Mouse (Mus musculus): ENCODE data around the gene Shoc2.
"Not testable (repeated sequence)": the region's sequence is repeated elsewhere in the genome, so short reads cannot be mapped to it uniquely, and the experiment has no call there.

Gene Shoc2

DNA sequence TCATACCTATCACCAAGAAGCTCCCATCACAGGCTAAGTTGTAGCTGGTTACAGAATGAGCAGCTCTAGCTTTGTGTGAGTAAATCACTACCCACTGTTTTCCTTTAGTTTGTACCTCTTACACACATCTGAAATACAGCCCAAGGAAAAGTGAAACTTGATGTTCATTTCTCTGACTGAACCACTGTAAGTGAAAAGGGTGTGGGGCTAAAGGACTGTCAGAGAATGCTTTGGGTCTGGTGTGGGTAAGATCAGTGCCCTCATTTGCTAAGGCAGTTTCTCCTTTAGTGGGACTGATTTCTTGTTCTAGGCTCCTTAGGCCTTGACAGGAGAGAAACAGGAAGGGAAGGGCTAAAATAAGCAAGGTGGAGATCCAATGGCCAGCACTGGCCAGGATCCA is 10.1 kb upstream of the Shoc2 start:
- no peak for DNase-seq

DNA sequence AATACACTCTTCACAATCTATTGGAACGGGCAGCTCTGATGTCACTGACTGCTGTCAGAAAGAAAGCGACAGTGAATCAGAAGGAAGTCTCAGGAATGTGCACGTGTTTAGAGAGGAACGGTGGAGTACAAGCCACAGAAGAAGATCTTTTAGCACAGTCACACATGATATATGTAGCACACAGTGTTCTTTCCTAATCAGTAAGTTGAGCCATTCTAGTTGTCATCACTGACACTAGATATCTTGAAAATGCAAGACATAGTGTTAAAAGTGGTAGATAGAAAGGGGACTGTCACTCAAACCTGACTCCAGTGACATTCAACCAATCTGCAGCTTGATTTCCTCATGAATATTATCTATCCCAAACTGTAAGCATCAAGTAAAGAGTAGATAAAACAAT is 4.6 kb upstream of the Shoc2 start:
- DNase-seq: no peak

DNA sequence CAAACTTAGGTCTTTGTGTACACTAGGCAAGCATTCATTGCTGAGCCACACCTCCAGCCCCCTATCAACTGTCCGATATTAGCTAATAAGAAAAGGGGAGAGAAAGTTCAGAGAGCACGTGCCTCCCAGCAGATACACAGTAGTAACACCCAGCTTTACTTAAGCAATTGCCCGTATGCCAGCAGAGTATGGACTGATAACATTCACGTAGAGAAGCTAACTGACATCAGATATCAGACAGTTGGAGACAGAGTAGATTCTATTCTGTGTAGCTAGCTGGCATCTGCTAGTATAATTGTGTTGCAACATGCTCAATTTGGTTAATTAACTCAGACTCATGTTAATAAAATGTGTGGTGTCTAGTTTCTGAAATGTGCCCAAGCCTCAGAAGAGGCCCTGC is 3.0 kb upstream of the Shoc2 start:
- no peak for DNase-seq

DNA sequence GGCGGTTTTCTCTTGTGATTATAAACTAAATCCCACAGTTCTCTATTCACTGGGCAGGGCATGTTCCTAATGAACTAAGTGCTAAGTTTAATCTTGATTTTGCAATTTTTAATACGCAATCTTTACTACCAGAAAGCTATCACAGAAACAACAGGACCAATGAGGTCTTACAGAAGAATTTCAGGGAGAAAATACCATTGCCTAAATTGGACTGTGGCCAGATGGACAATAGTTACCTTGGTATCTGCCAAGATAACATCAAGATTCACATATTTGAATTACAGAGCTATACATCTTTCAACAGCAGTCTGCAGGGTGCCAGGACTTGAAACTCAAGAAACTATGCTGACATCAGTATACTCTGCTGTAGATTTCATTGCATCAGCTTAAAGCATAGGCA is 1.8 kb upstream of the Shoc2 start:
- DNase-seq: no peak

DNA sequence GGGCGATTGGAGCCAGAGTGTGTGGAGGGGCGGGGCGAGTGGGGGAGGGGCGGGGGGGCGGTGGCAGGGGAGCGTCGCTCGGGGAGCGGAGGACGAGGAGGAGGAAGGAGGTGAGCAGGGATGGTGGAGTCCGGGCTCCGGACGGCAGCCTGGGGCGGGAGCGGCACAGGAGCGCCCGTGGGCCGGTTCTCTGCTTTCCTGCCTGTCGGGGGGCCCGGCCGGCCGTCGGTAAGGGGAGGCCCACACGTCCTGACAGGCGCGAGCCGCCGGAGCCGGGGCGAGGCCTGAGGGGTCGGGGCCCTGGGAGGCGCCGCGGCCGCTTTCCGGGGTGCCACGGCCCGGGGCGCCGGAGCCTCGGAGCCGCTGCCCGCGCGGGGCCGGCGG is 672 bp downstream of the Shoc2 start:
- no peak for DNase-seq

DNA sequence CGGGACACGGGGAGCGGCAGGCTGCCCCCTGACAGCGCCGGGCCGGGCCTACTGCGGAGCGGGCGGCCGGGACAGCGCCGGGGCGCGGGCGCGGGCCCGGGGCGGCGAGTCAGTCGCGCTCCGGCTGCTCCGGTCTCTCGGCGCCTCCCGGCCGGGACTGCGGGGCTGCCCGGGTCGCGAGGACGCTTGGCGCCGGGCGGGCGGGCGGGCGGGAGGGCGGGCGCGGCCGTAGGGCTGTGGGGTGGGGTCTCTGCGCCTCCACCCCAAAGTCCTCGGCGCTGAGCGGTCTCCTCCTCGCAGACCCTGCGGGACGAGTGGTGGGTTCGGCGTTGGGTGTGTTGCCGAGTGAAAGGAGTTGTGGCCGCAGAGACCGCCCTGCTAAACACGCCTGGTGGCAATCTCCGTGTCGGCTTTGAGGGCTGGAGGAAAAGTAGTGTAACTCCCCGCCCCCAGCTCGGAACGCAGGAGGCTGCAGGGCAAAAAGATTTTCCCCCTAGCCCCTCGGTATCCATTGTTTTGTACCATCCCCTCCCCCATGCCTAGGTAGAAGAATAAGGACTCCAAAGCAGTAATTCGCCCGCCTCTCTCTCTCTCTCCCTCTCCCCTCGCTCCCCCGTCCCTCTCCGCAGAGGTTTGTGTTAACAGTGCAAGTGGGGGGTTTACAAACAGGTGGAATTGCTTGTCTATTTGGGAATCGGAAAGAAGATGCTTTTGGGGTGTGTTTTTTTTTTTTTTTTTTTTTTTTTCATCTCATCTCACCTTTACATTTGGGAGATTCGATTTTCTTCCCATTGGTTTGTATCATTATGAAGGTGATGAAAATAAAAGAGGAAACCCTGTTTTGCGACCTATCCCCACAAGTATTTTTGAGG is 1.3 kb downstream of the Shoc2 start:
- DNase-seq: peak; percentile 33 to 36

DNA sequence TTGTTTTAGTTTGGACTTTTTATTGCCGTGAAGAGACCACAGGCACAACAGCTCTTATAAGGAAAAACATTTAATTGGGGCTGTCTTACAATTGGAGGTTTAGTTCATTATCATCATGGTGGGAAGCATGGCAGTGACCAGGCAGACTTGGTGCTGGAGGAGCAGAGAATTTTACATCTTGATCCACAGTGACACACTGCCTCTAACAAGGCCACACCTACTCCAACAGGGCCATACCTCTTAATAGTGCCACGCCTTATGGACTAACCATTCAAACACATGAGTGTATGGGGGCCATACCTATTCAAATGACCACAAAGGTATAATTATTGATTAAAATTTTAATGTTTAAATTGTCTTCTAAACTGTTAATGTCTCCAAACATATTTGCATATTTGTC is 13.4 kb downstream of the Shoc2 start:
- no peak for DNase-seq

DNA sequence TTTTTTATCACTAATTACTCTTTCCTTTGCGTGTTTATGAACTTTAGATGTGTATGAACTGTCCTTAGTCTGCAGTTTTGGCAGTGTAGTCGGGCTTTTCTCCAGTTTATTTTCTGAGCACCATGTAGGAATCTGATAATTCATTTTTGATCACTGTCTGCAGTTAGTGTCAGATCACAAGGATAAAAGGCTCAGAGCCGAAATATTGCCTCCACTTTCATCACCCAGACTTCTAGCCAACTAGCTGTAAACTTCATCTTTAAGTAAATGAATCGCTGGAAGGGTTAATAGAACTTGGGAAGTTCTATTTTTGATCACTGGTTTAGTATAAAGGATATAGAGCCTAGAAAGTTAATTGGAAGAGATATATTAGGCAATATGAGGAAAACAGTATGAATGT is 18.4 kb downstream of the Shoc2 start:
- no peak for DNase-seq

DNA sequence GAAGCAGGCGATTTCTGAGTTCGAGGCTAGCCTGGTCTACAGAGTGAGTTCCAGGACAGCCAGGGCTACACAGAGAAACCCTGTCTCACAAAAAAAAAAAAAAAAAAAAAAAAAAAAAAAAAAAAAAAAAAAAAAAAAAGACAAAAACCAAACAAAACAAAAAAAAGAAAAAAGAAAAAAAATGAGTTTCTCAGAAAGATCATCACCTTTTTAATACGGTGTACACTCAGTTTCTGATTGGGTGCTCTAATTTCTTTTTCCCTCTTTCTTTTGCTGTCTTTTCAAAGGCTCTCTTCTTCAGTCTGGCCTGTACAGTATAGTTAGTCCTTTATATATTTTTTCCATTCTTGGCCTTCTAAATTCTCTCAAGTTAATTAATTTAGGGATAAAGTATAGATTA is 20.2 kb downstream of the Shoc2 start:
- not testable (repeated sequence) for DNase-seq

DNA sequence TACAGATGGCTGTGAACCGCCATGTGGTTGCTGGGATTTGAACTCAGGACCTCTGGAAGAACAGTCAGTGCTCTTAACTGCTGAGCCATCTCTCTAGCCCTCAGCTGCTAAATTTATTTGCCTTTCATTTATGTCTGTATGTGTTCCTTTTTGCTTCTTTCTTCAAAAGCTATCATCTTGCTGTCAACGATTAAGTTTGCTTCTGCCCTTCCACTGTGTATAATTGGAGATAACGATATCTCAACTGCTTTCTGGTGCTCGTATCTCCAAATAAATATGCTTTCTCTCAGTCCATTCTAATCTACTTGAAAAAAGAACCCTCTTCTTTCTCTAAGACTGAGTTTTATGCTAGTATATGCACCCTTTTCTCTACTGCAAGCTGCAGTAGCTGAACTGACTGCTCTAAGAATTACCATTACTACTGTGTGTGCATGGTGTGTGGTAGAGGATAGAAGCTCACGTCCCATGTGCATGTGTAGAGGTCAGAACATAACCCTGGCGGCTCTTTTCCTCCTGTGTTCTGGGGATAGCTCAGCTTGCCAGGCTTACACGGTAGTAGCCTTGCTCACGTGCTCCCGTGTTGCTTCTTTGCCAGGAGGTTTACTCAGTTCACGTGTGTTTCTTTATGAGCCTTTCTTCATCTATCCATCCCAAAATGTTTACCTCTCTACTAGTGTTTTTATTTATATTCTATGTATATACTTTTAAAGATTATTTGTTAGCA is 21.0 kb downstream of the Shoc2 start:
- DNase-seq: no peak

DNA sequence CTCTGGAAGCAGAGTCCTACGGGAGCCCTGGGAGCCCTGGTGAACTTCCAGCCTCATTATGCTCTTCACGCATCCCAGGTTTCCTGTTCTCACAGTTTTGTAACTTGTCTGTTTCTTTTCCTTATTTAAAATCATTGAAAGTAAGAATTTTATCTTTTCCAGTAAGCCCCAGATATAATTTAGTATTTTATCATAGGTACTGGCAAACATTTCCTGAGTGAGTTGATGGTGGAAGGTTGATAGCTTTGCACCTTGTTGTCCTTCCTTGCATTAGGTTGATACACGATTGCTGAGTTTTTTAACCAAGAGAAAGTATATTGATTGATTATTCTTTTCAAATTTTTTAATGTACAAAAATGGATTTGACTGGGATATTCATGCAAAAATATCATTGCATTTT is 25.1 kb downstream of the Shoc2 start:
- no peak for DNase-seq

DNA sequence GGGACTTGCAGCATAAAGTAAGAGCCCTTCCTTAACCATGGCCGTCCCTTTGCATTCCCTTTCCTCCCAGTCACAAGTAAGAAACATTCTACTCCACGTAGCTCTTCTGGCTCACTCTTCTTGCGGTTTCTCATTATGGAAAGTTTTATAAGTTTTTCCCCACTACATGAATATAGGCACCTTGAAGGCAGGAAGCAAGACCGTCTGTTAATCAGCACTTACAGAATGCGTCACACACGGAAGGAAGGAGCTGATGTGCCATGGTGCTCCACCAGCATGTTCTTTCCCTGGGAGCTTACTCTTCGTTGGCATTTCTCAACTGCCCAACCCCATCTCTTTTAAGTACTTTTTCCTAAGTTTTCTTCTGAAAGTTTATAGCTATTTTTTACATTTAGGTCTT is 27.8 kb downstream of the Shoc2 start:
- no peak for DNase-seq

DNA sequence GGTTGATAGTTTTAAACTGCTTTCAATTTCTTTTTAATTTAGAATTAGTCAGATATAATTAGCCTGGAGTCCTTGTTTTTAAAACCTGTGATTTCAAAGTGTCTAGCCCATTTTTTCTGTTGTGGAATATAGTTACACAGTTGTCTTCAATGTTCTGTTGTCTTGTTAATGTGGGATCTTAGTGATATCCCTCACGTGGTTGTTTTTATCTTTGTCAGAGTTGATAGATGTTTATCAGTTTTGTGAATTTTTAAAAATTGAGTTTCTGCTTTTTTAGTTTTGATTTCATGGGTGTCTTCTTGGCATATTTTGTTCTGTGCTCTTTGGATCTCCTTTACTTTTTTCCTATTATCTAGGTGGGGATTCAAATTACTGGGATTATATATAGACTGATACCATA is 29.6 kb downstream of the Shoc2 start:
- DNase-seq: no peak

DNA sequence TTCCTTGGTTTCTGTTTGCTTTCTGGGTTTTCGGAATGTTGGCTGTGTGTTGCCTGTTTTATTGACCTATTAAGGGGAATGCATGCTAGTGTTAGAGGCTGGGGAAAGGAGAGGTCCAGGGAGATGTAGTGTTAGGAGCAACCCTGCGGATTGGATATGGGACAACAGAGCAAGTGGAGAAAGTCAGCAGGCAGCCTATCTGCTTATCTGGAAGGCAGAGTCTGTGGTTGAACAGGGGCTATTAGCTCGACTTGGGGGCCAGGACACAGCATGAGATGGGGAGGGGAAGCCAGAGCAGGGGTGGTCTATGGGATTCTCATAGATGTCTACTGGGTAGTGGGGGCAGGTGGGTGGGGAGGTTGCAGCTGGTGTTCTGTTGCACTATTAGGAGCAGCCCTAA is 37.9 kb downstream of the Shoc2 start:
- no peak for DNase-seq

DNA sequence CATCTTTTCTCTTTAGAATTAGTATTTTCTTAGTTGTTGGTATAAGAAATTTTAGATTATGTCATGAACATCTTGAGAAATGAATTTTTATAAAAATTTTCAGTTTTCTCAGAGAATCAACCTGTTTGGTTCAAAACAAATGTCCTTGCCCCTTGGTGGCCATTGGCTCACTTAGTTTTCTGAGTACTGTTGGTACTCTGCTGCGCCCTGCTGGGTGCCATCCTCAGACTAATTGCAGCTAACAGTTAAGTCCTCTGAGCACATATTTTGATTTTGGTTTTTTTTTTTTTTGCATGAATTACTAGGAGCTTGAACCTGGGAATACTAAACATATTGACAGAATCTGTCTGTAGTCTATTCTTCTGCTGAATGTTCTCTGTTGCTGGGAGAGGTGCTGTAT is 39.2 kb downstream of the Shoc2 start:
- peak in 1 of 2 experiments; percentile 17 for DNase-seq

DNA sequence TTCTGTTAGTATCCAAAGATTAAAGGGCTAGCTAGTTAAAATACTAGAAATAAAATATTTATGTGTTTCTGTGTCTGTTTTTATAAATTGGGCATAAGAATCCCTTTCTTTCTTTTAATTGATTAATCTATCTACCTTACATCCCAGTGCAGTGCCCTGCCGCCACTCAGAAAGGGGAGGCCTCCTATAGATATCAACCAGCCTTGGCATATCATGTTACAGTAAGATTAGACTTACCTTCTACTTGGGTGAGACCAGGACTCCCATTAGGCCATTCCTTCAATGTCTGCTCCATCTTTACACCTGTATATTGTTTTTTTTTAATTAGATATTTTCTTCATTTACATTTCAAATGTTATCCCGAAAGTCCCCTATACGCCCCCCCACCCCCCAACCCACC is 40.5 kb downstream of the Shoc2 start:
- DNase-seq: no peak

DNA sequence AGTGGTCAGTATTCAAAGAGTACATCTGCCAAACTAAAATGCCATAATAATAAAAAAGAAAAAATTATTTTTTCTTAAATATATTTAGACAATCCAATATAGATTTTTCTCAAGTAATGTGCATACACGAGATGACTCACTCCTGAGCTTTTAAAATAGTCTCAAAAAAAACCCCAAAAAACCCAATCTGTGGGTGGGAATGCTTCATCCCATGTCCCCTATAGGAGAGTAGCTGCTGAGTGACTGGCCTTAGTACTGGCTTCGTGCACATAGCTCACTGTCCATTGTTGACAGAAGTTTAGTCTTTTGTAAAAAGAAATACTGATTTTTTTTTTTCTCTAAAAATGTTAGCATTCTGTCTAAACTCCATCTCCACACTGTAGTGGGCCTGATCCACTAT is 46.4 kb downstream of the Shoc2 start:
- DNase-seq: no peak

DNA sequence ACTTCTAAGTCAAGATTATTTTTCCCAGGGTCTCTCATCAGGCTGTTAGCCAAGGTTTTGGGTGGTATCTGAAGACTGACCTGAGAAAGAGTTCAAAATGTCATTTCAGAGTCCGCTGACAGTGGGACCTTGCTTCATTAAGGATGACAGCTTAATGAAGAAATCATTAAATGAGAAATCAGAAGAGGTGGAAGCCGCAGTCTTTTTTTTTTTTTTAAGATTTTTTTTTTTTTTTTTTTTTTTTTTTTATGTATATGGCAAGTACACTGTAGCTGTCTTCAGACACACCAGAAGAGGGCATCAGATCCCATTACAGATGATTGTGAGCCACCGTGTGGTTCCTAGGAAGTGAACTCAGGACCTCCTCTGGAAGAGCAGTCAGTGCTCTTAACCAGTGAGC is 49.8 kb downstream of the Shoc2 start:
- no peak for DNase-seq

DNA sequence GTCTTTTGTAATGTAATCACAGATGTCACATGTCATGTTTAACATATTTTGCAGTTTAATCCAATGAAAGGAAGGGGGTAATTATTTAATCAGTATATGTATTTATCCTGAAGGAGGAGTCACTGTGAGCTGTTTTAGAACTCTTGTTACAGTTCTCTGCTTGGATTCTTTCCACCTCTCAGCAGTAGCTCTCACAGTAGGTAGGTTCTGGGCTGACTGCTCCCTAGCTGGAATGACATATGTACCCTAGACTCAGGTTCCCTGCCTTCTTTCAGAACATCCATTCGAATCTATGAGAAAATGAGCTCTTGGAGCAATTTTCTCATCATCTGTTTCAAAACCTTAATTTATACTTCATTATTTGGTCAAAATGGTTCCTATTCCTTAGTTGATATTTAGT is 50.2 kb downstream of the Shoc2 start:
- no peak for DNase-seq

DNA sequence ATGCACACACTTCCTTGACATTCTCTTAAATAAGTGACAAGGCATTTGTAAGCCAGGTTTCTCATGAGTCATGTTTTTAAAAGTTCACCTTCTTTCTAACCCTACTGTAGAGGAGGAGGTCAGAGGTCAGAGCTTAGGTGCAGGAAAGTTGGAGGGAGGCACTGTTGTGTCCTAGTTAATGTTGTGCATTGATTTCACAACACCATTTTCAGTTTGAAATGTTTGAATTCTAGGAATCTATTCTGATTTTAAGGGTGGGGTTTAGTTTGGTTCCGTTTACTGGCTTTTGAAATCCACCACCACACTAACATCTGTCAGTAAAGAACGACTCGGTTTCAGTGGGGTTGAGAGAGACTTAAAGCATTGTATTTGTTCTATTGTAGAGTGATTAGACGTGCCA is 66.9 kb downstream of the Shoc2 start:
- DNase-seq: no peak

DNA sequence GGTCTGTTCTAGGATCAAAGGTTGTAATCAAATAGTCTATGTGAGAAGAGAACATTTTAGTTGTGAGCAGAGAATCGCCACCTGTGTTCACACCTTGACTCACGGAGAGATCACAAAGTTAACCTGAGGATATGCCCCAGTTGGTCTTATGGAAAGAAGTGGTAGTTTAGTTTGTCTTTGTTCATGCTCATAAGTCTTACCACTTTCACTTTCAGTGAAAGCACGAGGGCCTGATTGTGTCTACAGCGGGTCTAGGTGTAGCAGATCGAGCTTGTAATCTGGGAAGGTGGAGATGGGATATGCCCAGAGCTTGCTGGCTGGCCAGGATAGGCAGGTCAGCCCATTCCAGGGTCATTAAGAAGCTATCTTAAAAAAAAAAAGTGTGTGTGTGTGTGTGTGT is 70.9 kb downstream of the Shoc2 start:
- no peak for DNase-seq

DNA sequence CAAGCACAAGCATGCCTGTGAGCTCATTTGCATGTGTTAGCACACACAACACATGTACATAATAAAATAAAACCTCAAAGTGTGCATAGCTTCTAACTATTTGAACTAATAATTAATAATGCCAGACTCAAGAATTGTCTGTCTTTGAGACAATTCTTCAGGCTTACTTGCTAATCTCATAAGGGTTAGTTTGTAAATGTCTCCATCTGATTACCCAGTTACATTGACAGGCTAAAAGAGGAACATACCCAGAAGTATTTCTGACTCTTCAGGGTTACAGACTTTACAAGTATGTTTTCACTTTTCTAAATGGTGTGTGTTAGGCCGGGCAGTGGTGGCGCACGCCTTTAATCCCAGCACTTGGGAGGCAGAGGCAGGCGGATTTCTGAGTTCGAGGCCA is 71.4 kb downstream of the Shoc2 start:
- no peak for DNase-seq

DNA sequence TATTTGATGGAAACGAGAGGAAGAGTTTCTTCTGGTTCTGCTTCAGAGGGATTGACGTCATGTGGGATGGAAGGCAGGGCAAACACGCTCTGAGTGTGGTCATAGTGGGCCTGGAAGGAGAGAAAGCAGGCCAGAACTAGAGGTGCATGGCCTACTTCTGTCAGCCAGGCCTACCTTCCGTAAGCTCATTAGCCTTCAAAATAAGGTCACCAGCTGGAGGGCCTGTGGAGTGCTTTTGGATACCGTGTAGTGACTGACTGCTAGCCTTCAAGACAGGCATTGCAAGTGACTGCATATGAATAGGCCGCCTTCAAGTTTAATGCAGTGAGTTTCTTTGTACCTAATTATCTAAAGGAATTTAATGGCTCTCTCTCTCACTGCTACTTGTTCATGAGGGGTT is 91.0 kb downstream of the Shoc2 start:
- no peak for DNase-seq

DNA sequence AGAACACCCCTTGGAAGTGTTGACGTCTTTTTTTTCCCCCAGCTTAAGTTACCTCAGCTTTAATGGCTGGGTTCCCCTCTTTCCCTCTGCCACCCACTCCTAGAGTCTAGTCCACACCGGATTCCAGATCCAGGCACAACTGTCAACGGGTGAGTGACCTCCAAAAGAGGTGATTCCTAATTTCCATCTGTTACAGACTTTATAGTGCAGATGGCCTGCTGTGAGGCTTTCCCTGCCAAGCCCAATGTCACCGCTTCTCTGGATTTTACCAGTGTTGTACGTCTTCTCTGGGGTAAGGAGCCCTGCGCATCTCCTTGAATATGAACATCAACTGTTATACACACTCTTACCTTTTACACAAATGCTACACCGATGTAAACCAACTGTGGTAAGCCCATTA is 95.3 kb downstream of the Shoc2 start:
- no peak for DNase-seq
